Mouse (Mus musculus) left cerebral cortex, adult 9 months (tissue): ENCODE data around the gene Bcl9l.
A peak's percentile ranks its signal among the peaks of the same experiment; 100 is the strongest.

ENCODE experiments used
- DNase-seq, 2 experiments: peaks; one replicate each; pipeline ENCODE4 v3.0.0; 2022; ENCODE audit warnings: low spot score in 2 of 2

Bcl9l gene

GRCm38 (mm10) chr9:44483510-44484044 is 952 bp downstream of the Bcl9l start:
- peak in 1 of 2 experiments; percentile 52 for DNase-seq

- DNase-seq = no peak
Measured at GRCm38 (mm10) chr9:44484311-44485104, 1.9 kb downstream of the Bcl9l start.

- no peak for DNase-seq
Measured at GRCm38 (mm10) chr9:44485105-44485515, 2.5 kb downstream of the Bcl9l start.

- DNase-seq = no peak
Measured at GRCm38 (mm10) chr9:44485516-44486161, 3.0 kb downstream of the Bcl9l start.

- DNase-seq = no peak
Measured at GRCm38 (mm10) chr9:44486335-44486734, 3.7 kb downstream of the Bcl9l start.

- no peak for DNase-seq
Measured at GRCm38 (mm10) chr9:44486741-44487421, 4.3 kb downstream of the Bcl9l start.

GRCm38 (mm10) chr9:44487441-44487840 is 4.8 kb downstream of the Bcl9l start:
- DNase-seq = no peak

- no peak for DNase-seq
Measured at GRCm38 (mm10) chr9:44488416-44488815, 5.8 kb downstream of the Bcl9l start.

- DNase-seq = peak in 1 of 2 experiments; percentile 55
Measured at GRCm38 (mm10) chr9:44488855-44489381, 6.3 kb downstream of the Bcl9l start.

- DNase-seq = no peak
Measured at GRCm38 (mm10) chr9:44489651-44490085, 7.0 kb downstream of the Bcl9l start.

GRCm38 (mm10) chr9:44490086-44490967 is 7.7 kb downstream of the Bcl9l start:
- DNase-seq = no peak

GRCm38 (mm10) chr9:44491351-44491750 is 8.7 kb downstream of the Bcl9l start:
- DNase-seq = no peak

- DNase-seq = no peak
Measured at GRCm38 (mm10) chr9:44492631-44493461, 10.2 kb downstream of the Bcl9l start.

- no peak for DNase-seq
Measured at GRCm38 (mm10) chr9:44494261-44494862, 11.7 kb downstream of the Bcl9l start.

GRCm38 (mm10) chr9:44494863-44495809 is 12.5 kb downstream of the Bcl9l start:
- no peak for DNase-seq

- no peak for DNase-seq
Measured at GRCm38 (mm10) chr9:44495810-44496344, 13.3 kb downstream of the Bcl9l start.

GRCm38 (mm10) chr9:44496803-44497461 is 14.3 kb downstream of the Bcl9l start:
- no peak for DNase-seq
